Mouse (Mus musculus) spleen, adult 12 weeks (tissue): ENCODE results near the gene Fbxl12.
"Not testable (repeated sequence)": the region's sequence is repeated elsewhere in the genome, so short reads cannot be mapped to it uniquely, and the experiment has no call there.

Source experiments
- DNase-seq: peaks from one replicate; pipeline ENCODE4 v3.0.0; 2022; ENCODE audit warnings: low spot score

The Fbxl12 gene

GRCm38 (mm10) chr9:20644360-20645081 lies at the start of gene Fbxl12:
TSS of gene Fbxl12 (minus strand) at chr9:20644767.
- DNase-seq, result peak; percentile 67

- no peak for DNase-seq
Observed at GRCm38 (mm10) chr9:20692863-20693262, 48.3 kb upstream of the Fbxl12 start.

GRCm38 (mm10) chr9:20690449-20690848 lies 45.9 kb upstream of the Fbxl12 start:
- not testable (repeated sequence) for DNase-seq

GRCm38 (mm10) chr9:20689913-20690312 lies 45.3 kb upstream of the Fbxl12 start:
- no peak for DNase-seq

- DNase-seq, result no peak
Observed at GRCm38 (mm10) chr9:20689403-20689802, 44.8 kb upstream of the Fbxl12 start.

- DNase-seq, result no peak
Observed at GRCm38 (mm10) chr9:20685081-20685861, 40.7 kb upstream of the Fbxl12 start.

GRCm38 (mm10) chr9:20682389-20682722 lies 37.8 kb upstream of the Fbxl12 start:
- no peak for DNase-seq

GRCm38 (mm10) chr9:20681546-20682388 lies 37.2 kb upstream of the Fbxl12 start:
- DNase-seq, result no peak

GRCm38 (mm10) chr9:20680378-20680958 lies 35.9 kb upstream of the Fbxl12 start:
- no peak for DNase-seq

GRCm38 (mm10) chr9:20677892-20678291 lies 33.3 kb upstream of the Fbxl12 start:
- no peak for DNase-seq

- DNase-seq, result no peak
Observed at GRCm38 (mm10) chr9:20672047-20672446, 27.5 kb upstream of the Fbxl12 start.

GRCm38 (mm10) chr9:20668065-20668464 lies 23.5 kb upstream of the Fbxl12 start:
- DNase-seq, result no peak

- no peak for DNase-seq
Observed at GRCm38 (mm10) chr9:20666510-20667034, 22.0 kb upstream of the Fbxl12 start.

- DNase-seq, result no peak
Observed at GRCm38 (mm10) chr9:20665925-20666324, 21.4 kb upstream of the Fbxl12 start.

GRCm38 (mm10) chr9:20664982-20665637 lies 20.5 kb upstream of the Fbxl12 start:
- no peak for DNase-seq

- DNase-seq, result no peak
Observed at GRCm38 (mm10) chr9:20664366-20664765, 19.8 kb upstream of the Fbxl12 start.

GRCm38 (mm10) chr9:20663956-20664355 lies 19.4 kb upstream of the Fbxl12 start:
- DNase-seq, result no peak

- no peak for DNase-seq
Observed at GRCm38 (mm10) chr9:20662874-20663273, 18.3 kb upstream of the Fbxl12 start.

GRCm38 (mm10) chr9:20662325-20662724 lies 17.8 kb upstream of the Fbxl12 start:
- DNase-seq, result peak; percentile 23

- no peak for DNase-seq
Observed at GRCm38 (mm10) chr9:20657546-20657945, 13.0 kb upstream of the Fbxl12 start.

- no peak for DNase-seq
Observed at GRCm38 (mm10) chr9:20653859-20654258, 9.3 kb upstream of the Fbxl12 start.
